Mouse (Mus musculus) heart, postnatal 4 days (tissue): Measurements from ENCODE around the gene Tdrd12. TPM values are rescaled to one million over a fixed set of nuclear protein-coding genes. Genes with fewer than 3 reads are reported as not detected.

Experiments
- DNase-seq: peaks from one replicate; pipeline ENCODE4 v3.0.0; 2021
- total RNA-seq, 2 experiments: library from RNA; stranded (reverse); gene quantifications; 2 replicates each; pipeline ENCODE4 v1.2.3; 2021

The Tdrd12 gene
- total RNA-seq, 2 experiments from 2014 or later, result 1.0 to 1.3 TPM

DNA sequence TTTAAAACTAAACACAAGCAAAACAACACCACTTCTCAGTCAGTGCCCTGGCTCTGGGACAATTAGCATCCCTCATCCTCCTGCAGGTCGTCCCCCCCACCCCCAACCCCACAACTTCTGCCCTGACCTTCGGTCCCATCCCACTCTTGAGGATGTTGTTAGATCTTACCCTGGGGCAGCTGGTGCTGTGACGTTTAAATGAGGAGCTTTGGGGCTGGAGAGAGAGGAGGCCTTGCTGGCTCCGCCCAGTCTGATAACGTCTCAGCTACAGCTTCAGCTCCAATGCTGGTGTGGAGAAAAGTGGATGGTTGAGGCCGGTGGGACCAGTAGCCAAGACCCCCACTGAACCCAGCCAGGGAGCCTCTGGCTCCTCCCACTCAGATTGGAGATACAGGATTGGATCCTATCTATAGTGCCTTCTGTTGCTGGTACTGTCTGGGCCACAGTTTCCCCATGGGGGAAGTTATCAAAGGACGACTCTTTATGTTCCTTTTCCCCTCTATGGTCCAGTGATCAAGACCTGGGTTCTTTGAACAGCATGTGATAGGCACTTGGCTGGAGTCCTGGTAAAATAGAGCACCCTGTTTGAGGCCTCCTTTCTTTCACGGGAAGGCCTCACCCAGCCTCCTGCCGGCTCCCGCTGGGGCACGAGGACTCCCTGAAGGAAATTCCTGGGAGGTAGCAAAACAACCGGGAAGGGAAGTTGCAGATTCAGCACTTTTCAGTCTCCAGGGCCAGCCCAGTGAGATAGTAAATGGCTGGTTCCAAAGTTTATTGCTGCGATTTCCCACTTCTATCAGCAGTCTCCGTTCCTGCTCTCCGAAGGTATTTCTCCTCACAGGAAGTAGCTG is 89.3 kb downstream of the Tdrd12 start, which contains the start of gene Slc7a9:
Slc7a9 (plus strand) TSS at position 801 of the 851 bp plus-strand sequence.
- no peak for DNase-seq

DNA sequence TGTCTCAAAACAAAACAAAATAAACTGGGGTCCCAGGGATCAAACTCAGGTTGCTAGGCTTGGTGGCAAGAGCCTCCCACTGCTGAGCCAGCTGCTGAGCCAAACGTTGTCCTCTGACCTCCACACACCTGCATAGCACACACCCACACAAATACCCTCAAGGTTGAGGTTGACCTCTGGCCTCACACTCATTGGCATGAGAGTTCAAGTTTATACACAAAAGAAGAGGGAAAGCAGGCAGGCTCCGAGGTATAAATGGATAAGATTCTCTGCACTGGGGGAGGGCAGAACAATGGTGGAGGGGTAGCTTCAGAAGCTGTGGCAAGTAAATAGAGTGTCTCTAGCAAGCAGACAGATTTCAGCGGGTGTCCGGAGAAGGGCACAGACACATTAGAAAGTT is 90.0 kb downstream of the Tdrd12 start:
- DNase-seq, result no peak

DNA sequence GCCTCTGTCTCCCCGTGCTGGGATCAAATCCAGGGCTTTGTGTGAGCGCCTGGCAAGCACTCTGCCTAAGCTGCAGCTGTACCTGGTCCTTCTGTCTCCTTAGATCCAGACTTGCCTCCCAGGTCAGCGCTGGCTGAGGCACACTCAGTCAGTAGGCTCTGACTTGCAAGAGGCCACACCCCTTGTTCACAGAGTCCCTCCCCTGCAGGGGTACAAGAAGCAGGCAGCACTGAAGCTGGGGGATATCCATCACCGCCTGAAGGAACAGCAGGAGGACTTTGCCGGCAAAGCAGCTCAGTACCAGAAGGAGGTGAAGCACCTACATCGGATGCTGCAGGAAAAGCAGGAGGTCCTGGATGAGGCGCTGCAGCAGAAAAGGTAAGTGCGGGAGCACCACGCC is 102.3 kb downstream of the Tdrd12 start:
- no peak for DNase-seq

DNA sequence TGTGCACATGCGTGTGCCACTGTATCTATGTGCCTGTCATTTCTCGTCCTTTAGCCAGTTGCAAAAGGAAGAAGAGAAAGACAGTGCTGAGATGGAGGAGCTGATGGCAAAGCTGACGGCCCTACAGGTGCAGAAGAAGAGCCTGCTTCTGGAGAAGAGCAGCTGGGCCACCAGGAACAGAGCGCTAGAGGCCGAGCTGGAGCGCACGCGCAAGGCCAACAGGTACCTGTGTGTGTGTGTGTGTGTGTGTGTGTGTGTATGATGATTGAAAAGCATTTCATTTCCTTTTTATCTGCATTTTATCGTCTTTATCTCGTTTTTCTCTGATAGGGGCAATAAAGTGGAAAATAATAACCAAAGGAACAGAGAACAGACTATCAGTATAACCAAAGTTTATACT is 109.4 kb downstream of the Tdrd12 start:
- no peak for DNase-seq

DNA sequence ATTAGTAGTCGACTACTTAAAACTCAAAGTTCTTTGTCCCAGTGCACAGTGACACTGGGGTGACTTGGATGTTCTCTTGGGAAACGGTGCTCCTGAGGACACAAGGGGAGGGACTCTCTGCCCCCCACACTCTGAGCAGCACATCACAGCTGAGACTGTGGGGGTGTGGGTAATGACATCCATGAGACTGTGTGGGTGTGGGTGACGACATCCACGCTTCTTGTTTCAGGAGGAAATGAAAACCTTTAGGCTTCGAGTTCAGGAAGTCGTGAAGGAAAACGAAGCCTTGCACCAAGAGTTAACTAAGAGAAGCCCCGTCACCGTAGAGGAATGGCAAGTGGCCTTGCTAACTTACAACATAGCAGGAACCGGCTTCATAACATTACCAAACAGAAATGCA is 114.5 kb downstream of the Tdrd12 start:
- DNase-seq, result no peak

Other genes with a start within 250 kb of the Tdrd12 start
- gene Gpatch1, start 219.3 kb downstream of the Tdrd12 start, total RNA-seq, result 10 to 100 TPM; 11.4 to 12.7 TPM
- gene Rhpn2, start 203.6 kb downstream of the Tdrd12 start, total RNA-seq, result 1 to 10 TPM; 4.1 to 4.4 TPM
- gene Faap24, start 140.9 kb downstream of the Tdrd12 start, total RNA-seq, result 1 to 10 TPM; 4.6 to 4.7 TPM
- 10 to 100 TPM; 26.4 to 26.6 TPM for gene Cep89, start 140.7 kb downstream of the Tdrd12 start, total RNA-seq
- gene Slc7a9, start 88.9 kb downstream of the Tdrd12 start, total RNA-seq, result not detected
- 10 to 100 TPM; 81.1 to 85.6 TPM for gene Nudt19, start 18.6 kb upstream of the Tdrd12 start, total RNA-seq
- under 1 TPM; 0.09 to 0.14 TPM for gene Rgs9bp, start 47.8 kb upstream of the Tdrd12 start, total RNA-seq
- gene Ankrd27, start 48.5 kb upstream of the Tdrd12 start, total RNA-seq, result 10 to 100 TPM; 12.1 to 15.2 TPM
- 100 to 1,000 TPM; 130 to 142 TPM for gene Pdcd5, start 109.8 kb upstream of the Tdrd12 start, total RNA-seq
- gene Dpy19l3, start 216.7 kb upstream of the Tdrd12 start, total RNA-seq, result 10 to 100 TPM; 10.3 to 11.9 TPM